Mouse (Mus musculus): ENCODE results near the gene Poldip3.
A peak's percentile ranks its signal among the peaks of the same experiment; 100 is the strongest.

Poldip3 gene

DNA sequence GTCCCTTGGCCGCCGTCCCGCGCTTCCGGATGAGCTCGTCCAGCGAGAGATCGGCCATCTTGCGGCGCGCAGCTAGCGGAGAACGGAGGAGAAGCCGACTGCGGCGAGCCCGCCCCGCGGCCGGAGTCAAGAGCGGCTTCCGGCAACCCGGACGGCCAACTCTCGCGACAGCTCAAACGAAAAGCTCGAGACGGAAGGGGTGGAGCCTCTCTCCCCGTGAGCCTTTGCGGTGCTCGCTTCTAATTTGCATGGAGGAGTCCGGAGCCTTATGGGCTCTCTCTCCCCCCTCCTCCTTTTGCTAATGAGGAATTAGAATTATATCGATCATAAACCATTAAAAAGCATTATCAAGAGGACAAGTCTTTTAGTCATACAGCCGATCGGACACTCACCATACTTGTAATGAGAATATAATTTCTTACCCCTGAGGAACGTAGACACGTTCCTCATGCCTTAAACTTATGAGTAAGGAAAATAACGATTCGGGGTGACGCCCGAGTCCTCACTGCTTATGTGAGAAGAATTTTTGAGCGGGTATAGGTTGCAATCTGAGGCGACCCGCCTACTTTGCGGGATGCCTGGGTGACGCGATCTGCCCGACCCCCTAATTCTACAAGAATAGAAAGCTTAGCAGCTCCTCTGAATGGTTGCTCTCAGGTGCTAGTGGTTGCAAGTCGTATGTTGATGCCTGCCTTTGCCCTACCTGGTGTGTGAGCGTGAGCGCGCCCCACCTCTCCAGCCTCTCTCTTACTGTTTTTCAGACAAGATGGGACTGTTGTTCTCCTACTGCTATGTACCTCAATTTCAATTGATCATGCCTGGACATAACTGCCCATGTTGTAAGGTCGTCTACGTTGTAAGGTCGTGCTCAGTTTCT lies at the start of gene Poldip3:
Gene Poldip3, minus strand, starts transcription at position 189 of the 877 bp plus-strand sequence.
- DNase-seq = peak; percentile 99

DNA sequence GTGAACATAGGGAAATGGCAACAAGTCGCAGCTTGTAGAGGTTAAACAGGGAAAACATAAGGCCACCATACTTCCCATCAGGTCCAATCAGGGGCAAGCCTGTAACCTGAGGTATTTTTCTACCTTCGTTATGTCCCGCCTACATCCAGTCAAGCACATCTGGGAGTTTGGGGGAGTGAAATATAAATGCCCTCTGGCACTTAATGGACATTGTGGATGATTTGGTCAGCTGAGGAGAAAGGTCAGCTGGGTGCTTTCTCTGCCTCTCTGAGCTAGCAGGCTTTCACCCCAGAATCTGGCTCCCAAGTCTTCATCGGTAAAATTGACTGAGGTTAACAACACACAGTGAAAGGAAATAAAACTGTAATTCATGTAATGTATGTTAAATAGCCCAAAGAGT lies 44.2 kb upstream of the Poldip3 start:
- no peak for DNase-seq

GRCm38 (mm10) chr15:83182351-83182750 lies 33.2 kb upstream of the Poldip3 start:
- no peak for DNase-seq

DNA sequence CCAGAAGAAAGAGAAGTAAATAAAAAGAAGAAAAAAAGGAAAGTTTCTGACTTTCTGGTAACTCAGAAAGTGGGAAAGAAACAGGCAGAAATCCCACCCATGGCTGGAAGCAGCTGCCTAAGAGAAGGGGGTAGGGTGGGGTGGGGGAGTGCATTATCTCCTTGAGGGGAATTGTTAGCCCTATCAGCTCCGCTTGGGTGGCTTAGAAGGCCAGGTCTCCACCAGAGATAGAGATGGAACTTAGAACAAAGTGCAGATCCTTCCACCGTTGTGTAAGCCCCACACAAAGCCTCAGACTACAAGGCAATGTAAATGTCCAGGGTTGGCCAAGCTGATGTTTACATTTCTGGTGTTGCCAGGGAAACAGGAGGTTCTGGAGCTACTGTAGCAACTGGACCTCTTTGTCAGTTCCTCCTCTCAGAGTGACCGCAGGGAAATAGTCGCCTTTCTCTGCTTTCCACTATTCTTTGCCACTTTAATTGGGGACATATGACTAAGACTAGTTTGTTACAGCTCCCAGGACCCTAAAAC lies 32.7 kb upstream of the Poldip3 start:
- peak; percentile 45 for DNase-seq

GRCm38 (mm10) chr15:83180004-83180403 lies 30.8 kb upstream of the Poldip3 start:
- no peak for DNase-seq

DNA sequence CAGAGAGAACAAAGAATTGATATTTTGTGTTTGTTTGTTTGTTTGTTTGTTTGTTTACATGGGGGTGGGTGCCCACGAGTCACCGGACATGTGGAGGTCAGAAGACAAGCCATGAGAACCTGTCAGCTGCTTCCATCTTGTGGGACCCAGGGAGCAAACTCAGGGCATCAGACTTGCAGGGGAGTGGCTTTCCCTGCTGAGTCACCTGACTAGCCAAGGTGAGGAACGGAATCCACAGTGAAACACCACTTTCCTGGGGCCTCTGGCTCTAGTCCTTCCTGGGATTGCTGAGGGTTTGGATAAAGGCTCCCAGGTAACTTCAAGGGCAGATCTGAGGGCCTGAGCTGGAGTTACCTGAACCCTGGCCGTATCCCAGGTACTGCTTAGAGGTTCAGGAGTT lies 27.5 kb upstream of the Poldip3 start:
- DNase-seq = no peak

- no peak for DNase-seq
Measured at GRCm38 (mm10) chr15:83173914-83174884, 25.0 kb upstream of the Poldip3 start.

DNA sequence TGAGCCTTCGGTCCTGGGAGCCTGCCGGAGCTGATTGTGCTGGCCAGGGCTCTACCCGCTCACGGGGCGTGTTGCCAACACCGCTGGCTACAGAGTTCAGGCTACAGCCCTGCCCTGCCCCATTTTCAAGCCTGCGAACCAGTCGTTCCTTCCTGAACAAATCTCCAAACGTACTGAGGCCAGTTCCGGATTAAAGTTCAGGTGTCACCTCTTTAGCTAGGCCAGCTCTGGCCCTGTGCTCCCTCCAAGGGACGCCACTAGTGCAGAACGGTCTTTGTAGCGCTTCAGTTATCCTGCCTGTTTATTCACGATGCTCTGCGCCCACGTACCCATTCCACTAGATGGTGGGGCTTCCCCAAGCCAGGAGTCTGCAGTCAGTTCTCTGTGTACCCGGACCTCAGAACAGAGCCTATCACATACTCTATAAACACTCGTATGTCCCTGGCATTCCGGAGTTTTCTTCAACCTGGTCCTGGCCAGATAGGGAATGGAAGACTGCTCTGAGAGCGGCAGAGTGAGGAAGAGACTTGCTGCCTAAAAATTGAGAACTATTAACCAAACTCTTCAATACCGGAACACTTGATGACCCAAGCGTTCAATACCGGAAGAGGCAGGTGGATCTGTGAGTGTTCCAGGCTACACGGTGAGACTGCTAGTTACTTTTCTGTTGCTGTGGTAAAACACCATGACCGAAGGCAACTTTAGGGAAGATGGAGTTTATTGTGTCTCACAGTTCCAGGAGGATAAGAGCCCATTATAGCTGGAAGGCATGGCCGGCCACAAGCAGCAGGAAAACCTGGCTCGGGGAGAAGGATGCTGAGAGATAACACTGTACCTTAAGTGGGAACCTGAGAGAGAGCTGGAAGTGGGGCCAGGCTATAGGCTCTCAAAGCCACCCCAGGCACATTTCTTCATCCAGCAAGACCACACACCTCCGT lies 23.6 kb upstream of the Poldip3 start, which contains the start of gene Cyb5r3:
Gene Cyb5r3, minus strand, starts transcription at position 101 of the 938 bp plus-strand sequence.
- no peak for DNase-seq

DNA sequence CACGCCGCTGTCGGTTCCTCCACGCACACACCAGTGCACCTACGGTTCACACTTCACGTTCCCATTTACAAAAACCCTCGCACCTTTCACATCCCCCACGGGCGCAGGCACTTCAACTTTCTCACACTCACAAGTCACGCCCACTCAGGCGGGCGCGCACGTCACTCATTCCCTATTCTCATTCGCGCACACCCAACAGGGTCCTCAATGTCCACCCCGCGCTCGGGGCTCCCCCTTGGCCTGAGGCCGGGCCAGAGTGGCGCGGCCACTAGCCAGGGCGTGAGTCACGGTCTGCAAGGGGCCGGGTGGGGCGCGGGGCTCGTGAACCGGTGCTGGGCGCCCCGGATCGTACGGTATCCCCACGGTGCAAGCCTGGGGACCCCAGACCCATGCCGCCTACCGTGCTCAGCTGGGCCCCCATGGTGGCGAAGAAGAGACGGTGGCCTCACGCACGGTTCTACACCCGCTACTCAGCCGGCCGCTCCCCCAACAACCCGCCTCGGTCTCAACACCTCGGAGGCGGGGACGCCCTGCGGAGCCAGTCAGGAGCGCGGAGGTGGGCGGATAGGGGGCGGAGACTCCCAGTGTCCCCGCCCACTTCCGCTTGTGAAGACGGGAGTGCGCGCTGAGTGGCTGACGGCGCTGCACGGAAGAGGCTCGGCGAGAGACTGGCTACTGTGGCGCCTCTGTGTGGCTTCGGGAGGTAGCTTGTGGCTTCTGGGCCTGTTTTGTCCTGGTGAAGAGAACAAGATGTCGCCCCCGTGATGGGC lies 22.7 kb upstream of the Poldip3 start:
- DNase-seq = peak; percentile 98

- DNase-seq = no peak
Measured at GRCm38 (mm10) chr15:83170956-83171659, 21.9 kb upstream of the Poldip3 start.

DNA sequence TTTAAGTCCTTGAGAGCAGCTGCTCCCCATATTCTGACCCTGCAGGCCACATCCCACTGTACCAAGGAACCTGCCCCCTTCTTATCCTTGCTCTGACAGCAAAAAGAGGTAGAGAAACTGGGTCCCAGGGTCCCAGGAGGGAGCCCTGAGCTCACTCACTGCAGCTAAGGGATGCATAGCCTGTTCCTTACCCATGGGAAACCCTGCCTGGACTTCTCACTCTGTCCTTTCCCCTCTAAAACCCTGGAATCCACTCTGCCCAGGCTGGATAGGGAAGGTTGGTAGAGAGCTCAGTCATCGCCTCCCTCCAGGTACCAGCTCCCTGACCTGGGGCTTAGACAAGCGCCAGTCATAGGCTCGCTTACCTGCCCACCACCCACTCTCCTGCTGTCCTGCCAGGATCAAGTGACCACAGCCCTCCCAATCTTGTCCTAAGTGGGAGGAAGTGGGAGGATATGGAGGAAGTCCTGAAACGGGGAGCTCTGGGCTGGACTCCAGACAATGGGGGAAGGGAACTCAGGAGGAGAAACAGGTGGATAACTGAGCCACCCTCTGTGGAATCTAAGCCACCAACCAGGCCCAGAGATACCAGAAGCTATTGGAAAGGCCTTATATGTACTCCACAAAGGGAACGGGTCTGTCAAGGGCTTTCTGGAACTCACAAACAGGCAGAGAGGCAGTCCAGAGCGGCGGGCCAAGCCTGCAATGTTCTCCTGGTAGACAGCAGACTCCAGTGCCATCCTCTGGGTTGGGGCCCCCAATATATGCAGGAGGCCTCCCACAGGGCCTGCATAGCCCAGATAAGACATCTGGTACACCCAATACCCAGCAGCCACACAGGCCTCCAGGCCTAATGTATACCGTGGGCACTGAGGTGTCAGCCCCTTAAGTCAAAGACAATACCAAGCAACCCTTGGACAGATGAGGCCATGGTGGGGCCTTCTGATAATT lies 20.9 kb upstream of the Poldip3 start:
- DNase-seq = peak; percentile 92

DNA sequence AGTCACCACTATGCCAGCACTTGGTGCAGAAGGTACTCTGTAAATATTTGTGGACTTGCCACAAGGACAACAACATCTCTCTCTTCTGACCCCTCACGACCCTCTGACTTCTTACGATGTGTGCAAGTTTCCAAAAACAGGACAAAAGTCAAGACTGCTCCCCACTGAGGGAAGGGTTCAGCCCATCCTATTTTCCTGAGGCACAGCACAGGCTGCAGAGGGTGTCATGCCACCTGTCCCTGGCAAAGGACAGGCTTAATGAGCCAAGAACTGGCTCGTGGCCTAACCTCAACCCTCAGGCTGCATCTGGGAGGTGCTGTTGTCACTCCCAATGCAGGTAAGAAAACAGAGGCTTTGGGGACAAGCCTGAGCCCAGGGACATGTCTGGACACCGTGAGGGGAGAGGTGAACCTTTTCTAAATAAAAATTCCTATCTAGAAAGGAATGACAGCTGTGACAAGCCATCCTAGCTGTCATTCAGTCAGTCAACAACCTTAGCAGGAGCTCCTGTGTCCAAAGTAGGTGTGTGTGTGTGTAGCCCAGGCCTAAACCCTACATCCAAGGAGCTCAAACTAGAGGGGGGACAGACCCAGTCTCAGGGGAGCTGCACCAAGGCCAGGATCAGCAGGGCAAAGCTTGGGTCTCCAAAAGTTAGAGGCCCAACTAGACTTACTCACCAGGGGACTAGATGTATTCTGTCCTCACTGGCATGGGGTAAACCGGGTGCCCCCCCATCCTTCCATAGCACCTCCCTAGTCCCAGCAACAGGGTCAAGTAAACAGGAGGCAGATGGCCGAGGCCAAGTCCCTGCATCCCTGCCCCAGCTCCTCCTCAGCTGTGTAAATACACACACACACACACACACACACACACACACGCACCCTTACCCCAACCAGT lies 19.9 kb upstream of the Poldip3 start:
- peak; percentile 39 for DNase-seq

GRCm38 (mm10) chr15:83168311-83168710 lies 19.1 kb upstream of the Poldip3 start:
- DNase-seq = no peak

GRCm38 (mm10) chr15:83167550-83168065 lies 18.4 kb upstream of the Poldip3 start:
- DNase-seq = no peak

DNA sequence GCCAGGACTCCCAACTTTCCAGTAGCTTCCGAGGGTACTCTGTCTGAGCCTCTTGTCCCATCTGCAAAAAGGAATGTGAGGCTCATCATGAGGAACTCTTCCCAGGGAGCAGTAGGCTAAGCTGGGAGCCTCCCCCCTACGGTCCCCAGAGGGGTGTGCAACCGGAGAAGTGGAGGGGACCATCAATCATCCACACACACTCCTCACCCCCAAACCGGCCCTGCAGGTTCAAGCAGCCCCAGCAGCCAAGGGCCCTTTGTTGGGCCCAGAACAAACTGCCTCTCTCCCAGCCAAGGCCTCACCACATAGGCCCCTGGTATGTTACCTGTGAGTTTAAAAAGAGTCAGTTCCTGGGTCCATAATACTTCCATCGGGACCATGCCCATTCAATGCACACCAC lies 17.9 kb upstream of the Poldip3 start:
- no peak for DNase-seq

DNA sequence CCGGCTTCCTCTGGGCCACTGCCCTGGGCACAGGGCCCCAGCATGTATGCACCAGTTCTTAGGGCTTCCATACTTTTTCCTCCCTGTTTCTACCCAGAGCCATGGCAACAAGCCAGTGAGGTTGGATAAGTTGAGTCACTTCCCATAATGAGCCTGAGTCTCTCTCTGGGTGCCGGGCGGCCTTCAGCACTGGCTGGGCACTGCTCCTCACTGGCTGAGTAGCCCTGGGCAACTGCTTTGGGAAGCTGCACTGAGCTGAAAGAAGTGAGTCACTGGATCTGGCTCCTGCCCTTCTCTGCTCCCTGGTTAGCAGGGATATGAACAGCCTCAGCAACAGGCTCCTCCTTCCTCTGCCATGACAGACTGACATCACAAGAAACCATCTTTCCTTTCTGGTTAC lies 17.5 kb upstream of the Poldip3 start:
- no peak for DNase-seq

GRCm38 (mm10) chr15:83165526-83166315 lies 16.5 kb upstream of the Poldip3 start:
- no peak for DNase-seq

Data from liver (tissue).